Mouse (Mus musculus): ENCODE data around the gene Zdhhc14.

The Zdhhc14 gene

GRCm38 (mm10) chr17:5493161-5493771 is 909 bp downstream of the Zdhhc14 start:
- TF ChIP-seq GATA4 (IDR thresholded peaks at IDR 0.05; ENCODE audit: insufficient replicate concordance, low read length), result no peak

- no peak for TF ChIP-seq GATA4 (IDR thresholded peaks at IDR 0.05; ENCODE audit: insufficient replicate concordance, low read length)
Observed at GRCm38 (mm10) chr17:5493809-5494208, 1.5 kb downstream of the Zdhhc14 start.

GRCm38 (mm10) chr17:5494832-5495231 is 2.5 kb downstream of the Zdhhc14 start:
- TF ChIP-seq GATA4 (IDR thresholded peaks at IDR 0.05; ENCODE audit: insufficient replicate concordance, low read length), result no peak

- no peak for TF ChIP-seq GATA4 (IDR thresholded peaks at IDR 0.05; ENCODE audit: insufficient replicate concordance, low read length)
Observed at GRCm38 (mm10) chr17:5497695-5498094, 5.3 kb downstream of the Zdhhc14 start.

- TF ChIP-seq GATA4 (IDR thresholded peaks at IDR 0.05; ENCODE audit: insufficient replicate concordance, low read length), result no peak
Observed at GRCm38 (mm10) chr17:5498996-5499395, 6.6 kb downstream of the Zdhhc14 start.

- no peak for TF ChIP-seq GATA4 (IDR thresholded peaks at IDR 0.05; ENCODE audit: insufficient replicate concordance, low read length)
Observed at GRCm38 (mm10) chr17:5503981-5504760, 11.8 kb downstream of the Zdhhc14 start.

GRCm38 (mm10) chr17:5504969-5505368 is 12.6 kb downstream of the Zdhhc14 start:
- no peak for TF ChIP-seq GATA4 (IDR thresholded peaks at IDR 0.05; ENCODE audit: insufficient replicate concordance, low read length)

GRCm38 (mm10) chr17:5506553-5506952 is 14.2 kb downstream of the Zdhhc14 start:
- no peak for TF ChIP-seq GATA4 (IDR thresholded peaks at IDR 0.05; ENCODE audit: insufficient replicate concordance, low read length)

GRCm38 (mm10) chr17:5506988-5507387 is 14.6 kb downstream of the Zdhhc14 start:
- no peak for TF ChIP-seq GATA4 (IDR thresholded peaks at IDR 0.05; ENCODE audit: insufficient replicate concordance, low read length)

GRCm38 (mm10) chr17:5508030-5508429 is 15.7 kb downstream of the Zdhhc14 start:
- no peak for TF ChIP-seq GATA4 (IDR thresholded peaks at IDR 0.05; ENCODE audit: insufficient replicate concordance, low read length)

GRCm38 (mm10) chr17:5510564-5510963 is 18.2 kb downstream of the Zdhhc14 start:
- no peak for TF ChIP-seq GATA4 (IDR thresholded peaks at IDR 0.05; ENCODE audit: insufficient replicate concordance, low read length)

- TF ChIP-seq GATA4 (IDR thresholded peaks at IDR 0.05; ENCODE audit: insufficient replicate concordance, low read length), result no peak
Observed at GRCm38 (mm10) chr17:5511724-5512123, 19.4 kb downstream of the Zdhhc14 start.

- TF ChIP-seq GATA4 (IDR thresholded peaks at IDR 0.05; ENCODE audit: insufficient replicate concordance, low read length), result no peak
Observed at GRCm38 (mm10) chr17:5519466-5519865, 27.1 kb downstream of the Zdhhc14 start.

GRCm38 (mm10) chr17:5519910-5520592 is 27.7 kb downstream of the Zdhhc14 start:
- TF ChIP-seq GATA4 (IDR thresholded peaks at IDR 0.05; ENCODE audit: insufficient replicate concordance, low read length), result no peak

GRCm38 (mm10) chr17:5521532-5521931 is 29.2 kb downstream of the Zdhhc14 start:
- TF ChIP-seq GATA4 (IDR thresholded peaks at IDR 0.05; ENCODE audit: insufficient replicate concordance, low read length), result no peak

GRCm38 (mm10) chr17:5529552-5529951 is 37.2 kb downstream of the Zdhhc14 start:
- TF ChIP-seq GATA4 (IDR thresholded peaks at IDR 0.05; ENCODE audit: insufficient replicate concordance, low read length), result no peak

All from liver, adult (tissue).